Mouse (Mus musculus) CD4-positive, CD25-positive, alpha-beta regulatory T cell, adult 4 months (primary cell): Measurements from ENCODE around the gene Lpar3. TPM values are rescaled to one million over a fixed set of nuclear protein-coding genes. Genes with fewer than 3 reads are reported as not detected.
A peak's percentile ranks its signal among the peaks of the same experiment; 100 is the strongest.

Experiments used
- ATAC-seq: one replicate; pipeline ENCODE4 v1.8.0; 2017
- polyA plus RNA-seq, 2 experiments: library from polyadenylated mRNA; unstranded; fragments of 100-300 nt; shearing (Covaris generic); gene quantifications; one replicate each; pipeline ENCODE4 v1.2.1; 2017

The Lpar3 gene
- polyA plus RNA-seq, 2 experiments from 2014 or later: not detected

DNA sequence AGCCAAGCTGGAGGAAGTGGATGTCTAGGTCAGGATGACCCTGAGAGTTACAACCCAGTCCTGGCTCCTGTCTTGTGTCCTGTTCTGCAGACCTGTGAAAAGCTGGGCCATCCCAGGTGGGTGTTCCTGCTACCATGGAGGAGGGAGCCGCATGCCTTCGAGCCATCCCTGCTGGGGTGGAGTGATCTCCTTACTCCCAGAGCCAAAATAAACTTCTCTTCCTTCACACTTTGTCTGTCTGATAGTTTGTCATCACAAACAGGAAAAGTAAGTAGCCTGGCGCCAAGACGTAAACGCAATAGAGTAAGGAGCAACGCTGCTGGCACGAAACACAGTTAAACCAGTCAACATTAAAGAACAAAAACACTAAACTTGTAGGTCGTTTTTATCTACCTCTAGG lies 95.5 kb downstream of the Lpar3 start:
- no peak for ATAC-seq

DNA sequence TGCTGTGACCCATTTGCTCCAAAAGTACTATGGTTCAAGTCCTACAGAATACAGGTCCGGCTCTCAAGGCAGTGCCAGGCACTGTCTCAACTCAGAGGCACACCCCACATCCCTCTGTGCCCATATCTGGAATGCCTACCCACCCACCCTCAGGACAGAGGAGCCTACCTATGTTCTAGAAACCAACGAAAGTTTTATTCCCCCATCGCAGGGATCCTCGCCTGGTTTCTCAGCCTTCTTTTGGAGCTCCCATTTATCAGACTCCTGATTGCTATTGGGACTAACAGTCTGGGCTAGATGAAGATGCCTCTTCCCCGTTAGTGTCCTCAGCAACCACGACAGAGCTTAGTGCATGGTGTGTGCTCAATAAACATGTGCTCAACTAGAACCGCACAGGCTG lies 96.6 kb downstream of the Lpar3 start:
- no peak for ATAC-seq

DNA sequence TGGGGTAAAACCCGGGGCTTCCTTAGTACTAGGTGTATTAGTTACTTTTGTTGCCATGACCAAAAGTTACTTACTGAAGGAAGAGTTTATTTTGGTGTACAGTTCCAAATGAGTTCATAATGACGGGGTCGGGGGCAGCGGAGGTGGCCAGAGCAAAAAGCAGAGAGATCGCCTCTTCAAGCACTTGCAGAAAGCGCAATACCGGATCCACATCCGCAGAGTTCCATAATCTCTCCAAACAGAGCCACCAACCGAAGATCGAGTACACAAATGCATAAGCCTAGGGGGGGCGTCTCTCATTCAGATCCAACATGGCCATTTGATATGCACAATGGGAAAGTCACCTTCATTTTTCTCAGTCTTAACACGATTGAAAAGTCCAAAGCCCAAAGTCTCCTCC lies 97.1 kb downstream of the Lpar3 start:
- no peak for ATAC-seq

DNA sequence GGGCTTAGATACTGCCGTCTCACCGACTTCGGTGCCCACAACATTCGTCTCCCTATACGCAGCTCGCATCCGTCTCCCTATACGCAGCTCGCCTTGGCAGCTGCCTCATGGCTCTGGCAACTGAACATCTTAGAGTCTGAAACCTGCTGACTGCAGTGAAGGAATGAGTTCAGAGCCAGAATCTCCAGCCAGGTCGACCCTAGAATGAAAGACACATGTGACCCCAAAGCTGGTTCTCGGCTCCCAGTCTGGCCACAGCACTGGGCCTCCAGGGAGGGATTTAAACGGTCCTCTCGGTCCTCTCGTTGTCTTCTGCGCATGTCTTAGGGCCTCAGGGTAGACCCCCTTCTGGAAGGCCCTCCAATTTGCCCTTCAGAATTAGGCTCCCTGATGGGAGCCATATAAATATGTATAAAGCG lies 97.8 kb downstream of the Lpar3 start:
- ATAC-seq: no peak

GRCm38 (mm10) chr3:146318987-146319386 lies 98.2 kb downstream of the Lpar3 start:
- no peak for ATAC-seq

GRCm38 (mm10) chr3:146319503-146319902 lies 98.7 kb downstream of the Lpar3 start:
- no peak for ATAC-seq

- no peak for ATAC-seq
Observed at GRCm38 (mm10) chr3:146324949-146325348, 104.2 kb downstream of the Lpar3 start.

DNA sequence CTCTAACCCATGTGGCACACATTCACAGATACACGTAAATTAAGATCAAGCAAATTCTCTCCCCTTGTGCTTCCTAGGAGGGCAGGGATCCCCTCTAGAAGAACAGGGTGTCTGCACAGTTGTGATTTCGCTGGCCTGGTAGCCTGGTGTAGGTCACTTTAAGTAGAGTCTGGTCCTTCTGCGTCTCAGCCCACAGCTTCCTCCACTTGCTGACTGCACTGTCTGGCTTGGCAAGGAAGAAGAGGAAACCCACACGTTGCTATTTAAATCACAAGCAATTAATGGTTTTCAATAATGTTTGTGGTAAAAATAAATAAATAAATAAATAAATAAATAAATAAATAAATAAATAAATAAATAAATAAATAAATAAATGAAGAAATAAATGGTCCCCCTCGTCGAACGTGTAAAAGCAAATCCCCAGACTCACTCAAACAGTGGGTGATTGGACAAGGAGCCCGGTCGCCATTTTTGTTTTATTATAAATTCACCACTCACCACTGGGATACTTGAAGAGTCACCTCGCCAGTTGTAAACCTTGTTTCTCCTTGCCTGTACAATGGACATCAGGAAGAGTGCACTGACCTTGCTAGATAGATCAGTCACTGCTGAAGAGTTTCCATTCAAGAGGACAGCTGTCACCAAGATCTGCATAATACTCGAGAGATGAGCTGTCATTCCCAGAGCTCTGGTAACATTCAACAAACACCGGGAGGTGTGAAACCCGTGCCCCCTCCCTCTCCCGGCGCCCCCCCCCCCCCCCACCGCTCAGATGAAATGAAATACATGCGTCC lies 106.2 kb downstream of the Lpar3 start:
- no peak for ATAC-seq

DNA sequence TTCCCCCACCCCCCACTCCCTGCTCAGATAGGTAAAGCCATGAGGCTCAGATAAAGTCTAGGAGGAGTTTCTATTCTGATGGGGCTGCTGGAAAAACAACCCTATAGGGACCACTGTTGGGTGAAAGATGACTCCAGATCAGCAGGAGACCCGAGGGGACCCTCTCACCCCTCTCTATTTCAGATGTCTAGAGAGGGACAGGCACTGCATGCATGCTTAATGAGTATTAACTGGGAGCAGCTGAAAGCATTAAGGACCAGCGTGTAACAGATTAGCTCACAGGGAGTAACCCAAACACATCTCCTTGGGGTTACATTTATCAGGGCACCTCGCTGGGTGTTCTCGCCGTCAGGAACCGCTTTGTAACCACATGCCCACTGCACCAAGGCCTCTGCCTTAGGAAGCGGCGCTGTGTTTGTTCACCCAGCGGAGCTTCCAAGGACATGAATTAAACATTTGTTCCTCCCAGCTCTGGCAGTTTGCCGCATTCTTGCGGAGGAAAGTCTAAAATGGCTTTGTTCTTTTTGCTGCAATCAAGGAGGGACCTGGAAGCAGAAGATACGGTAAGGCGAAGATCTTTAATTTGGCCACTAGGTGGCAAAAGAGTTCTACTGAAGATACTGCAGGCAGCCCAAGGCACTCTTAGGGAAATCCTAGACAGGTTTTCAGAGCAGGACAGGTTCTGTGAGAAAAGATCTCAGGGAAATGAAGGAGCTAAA lies 106.9 kb downstream of the Lpar3 start:
- peak; percentile 94 for ATAC-seq

- ATAC-seq: peak; percentile 77
Observed at GRCm38 (mm10) chr3:146328749-146329148, 108.0 kb downstream of the Lpar3 start.

GRCm38 (mm10) chr3:146331819-146332218 lies 111.1 kb downstream of the Lpar3 start:
- no peak for ATAC-seq

GRCm38 (mm10) chr3:146333270-146333669 lies 112.5 kb downstream of the Lpar3 start:
- no peak for ATAC-seq

DNA sequence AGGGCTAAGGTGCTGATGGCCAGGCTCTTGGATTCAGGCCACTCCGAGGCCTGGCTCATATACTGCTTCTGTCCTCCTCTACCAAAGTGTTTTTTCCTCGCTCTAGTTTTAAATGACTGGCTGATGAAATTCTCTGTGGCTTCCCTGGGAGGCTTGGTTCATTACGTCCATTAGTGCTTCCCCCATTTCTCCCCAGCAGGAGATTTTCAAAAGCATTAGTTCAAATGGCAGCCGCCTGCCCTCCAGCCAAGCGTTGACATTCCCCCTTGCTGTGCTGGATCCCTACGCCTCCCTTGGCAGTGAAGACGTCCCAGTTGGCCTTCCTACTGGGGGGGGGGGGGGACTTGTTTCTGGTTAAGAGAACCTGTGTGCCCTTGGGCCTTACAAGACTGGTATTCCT lies 113.3 kb downstream of the Lpar3 start:
- no peak for ATAC-seq

Other genes with a start within 250 kb of the Lpar3 start
- not detected for gene Syde2, start 233.1 kb upstream of the Lpar3 start, polyA plus RNA-seq
- gene Wdr63, start 112.8 kb upstream of the Lpar3 start, polyA plus RNA-seq: not detected
- gene Mcoln3, start 103.5 kb upstream of the Lpar3 start, polyA plus RNA-seq: 1 to 10 TPM; 5.3 to 6.2 TPM
- gene Mcoln2, start 71.1 kb upstream of the Lpar3 start, polyA plus RNA-seq: 1 to 10 TPM; 1.7 to 2.2 TPM
- gene Ssx2ip, start 183.7 kb downstream of the Lpar3 start, polyA plus RNA-seq: 1 to 10 TPM in 1 of 2 experiments, under 1 TPM in 1; 0.62 to 1.1 TPM
- 1 to 10 TPM; 6.0 to 8.3 TPM for gene Ctbs, start 228.8 kb downstream of the Lpar3 start, polyA plus RNA-seq